Mouse (Mus musculus): ENCODE results near the gene Tagln2.

DNA sequence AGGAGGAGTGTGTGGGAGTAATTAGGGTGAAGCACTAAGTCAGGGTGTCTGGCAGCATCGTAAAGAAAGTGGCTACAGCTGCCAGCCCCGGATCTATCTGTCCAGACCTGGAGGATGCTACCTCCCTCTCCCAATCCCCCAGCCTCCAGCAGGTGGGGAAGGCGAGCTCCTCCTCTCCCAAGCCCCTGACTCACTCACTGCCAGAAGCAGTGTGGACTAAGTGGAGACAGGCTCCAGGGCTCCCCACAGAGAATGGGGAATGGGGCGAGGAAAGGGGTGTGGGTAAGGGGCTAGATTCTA lies 16.5 kb upstream of the Tagln2 start:
- no peak for TF ChIP-seq CTCF (IDR thresholded peaks at IDR 0.05; ENCODE audit: control insufficient read depth, insufficient read depth, low read length)
- no peak for TF ChIP-seq POLR2A (IDR thresholded peaks at IDR 0.05; ENCODE audit: borderline replicate concordance, control insufficient read depth, low read depth, low read length)

All from bone marrow, adult 2 months (tissue).